Mouse (Mus musculus) ES-E14 (cell line): ENCODE results near the gene G430095P16Rik.

Experiments
- CHD2 ChIP-seq: IDR thresholded peaks from 2 replicates; pipeline ENCODE4 v1.6.1; 2014; ENCODE audit warnings: mild to moderate bottlenecking, low read depth, low read length, inconsistent platforms
- MAFK ChIP-seq: IDR thresholded peaks from 2 replicates; pipeline ENCODE4 v1.6.1; 2014; ENCODE audit warnings: mild to moderate bottlenecking, low read depth, low read length, inconsistent platforms; ENCODE audit not compliant: insufficient read depth

- TF ChIP-seq CHD2, result no peak
- no peak for TF ChIP-seq MAFK
Measured at GRCm38 (mm10) chr8:84724683-84725082, 1.9 kb downstream of the G430095P16Rik start.
